Mouse (Mus musculus) CH12.LX (cell line): ENCODE results near the gene Slc9a9.

Experiments
- CTCF ChIP-seq, 2 experiments: IDR thresholded peaks in 1 of 2; conservative IDR thresholded peaks in 1 of 2; 2 replicates each; pipeline ENCODE4 v1.5.1; 2011 to 2012; ENCODE audit warnings: low read depth in 2 of 2, low read length in 2 of 2, improper control_type of control experiment in 1 of 2, inconsistent platforms in 1 of 2, mild to moderate bottlenecking in 1 of 2, moderate library complexity in 1 of 2
- E2F4 ChIP-seq: IDR thresholded peaks from 2 replicates; pipeline ENCODE4 v1.6.1; 2011; ENCODE audit warnings: low read depth, low read length, improper control_type of control experiment; ENCODE audit not compliant: insufficient replicate concordance
- JUND ChIP-seq: conservative IDR thresholded peaks from 2 replicates; pipeline ENCODE4 v1.6.1; 2011; ENCODE audit warnings: low read depth, low read length, improper control_type of control experiment
- POLR2AphosphoS2 ChIP-seq: IDR thresholded peaks from 2 replicates; pipeline ENCODE4 v1.6.1; 2011; ENCODE audit warnings: low read depth, low read length, improper control_type of control experiment
- USF2 ChIP-seq: conservative IDR thresholded peaks from 2 replicates; pipeline ENCODE4 v1.6.1; 2011; ENCODE audit warnings: low read depth, low read length, improper control_type of control experiment
- ZC3H11A ChIP-seq: IDR thresholded peaks from 2 replicates; pipeline ENCODE4 v1.6.1; 2012; ENCODE audit warnings: low read depth, mild to moderate bottlenecking, inconsistent platforms, low read length, improper control_type of control experiment
- ZKSCAN1 ChIP-seq: IDR thresholded peaks from 2 replicates; pipeline ENCODE4 v1.6.1; 2012; ENCODE audit warnings: low read depth, inconsistent platforms, low read length, improper control_type of control experiment, borderline replicate concordance
- ZMIZ1 ChIP-seq: IDR thresholded peaks from 2 replicates; pipeline ENCODE4 v1.6.1; 2012; ENCODE audit warnings: low read depth, mild to moderate bottlenecking, inconsistent platforms, low read length, improper control_type of control experiment
- ZNF384 ChIP-seq: IDR thresholded peaks from 2 replicates; pipeline ENCODE4 v1.6.1; 2012; ENCODE audit warnings: low read depth, low read length, improper control_type of control experiment, inconsistent platforms

DNA sequence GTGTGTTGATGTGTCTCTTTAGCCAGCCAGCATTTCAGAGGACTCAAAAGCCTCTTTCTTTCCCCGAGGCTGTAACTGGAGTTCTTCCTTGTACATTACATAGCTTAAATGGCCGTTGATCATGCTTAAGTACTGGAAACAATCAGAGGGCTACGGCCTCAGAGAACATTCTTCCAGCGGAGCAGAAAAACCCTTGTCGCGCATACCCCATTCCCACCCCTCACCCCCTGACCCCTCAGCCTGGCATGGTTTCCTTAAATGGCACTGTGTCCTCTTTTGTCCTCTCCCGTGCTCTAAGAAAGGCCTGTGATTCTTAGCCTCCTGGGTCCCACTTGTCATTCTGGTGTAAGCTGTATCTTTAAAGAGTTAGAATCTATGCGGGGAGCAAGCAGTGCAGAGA, 404.0 kb downstream of the Slc9a9 start:
- TF ChIP-seq ZC3H11A: no peak
- no peak for TF ChIP-seq USF2
- TF ChIP-seq ZMIZ1: no peak
- TF ChIP-seq CTCF (conservative IDR thresholded peaks at IDR 0.05 in 1 of 2, IDR thresholded peaks at IDR 0.05 in 1 of 2; ENCODE audit: low read depth in 2 of 2, low read length in 2 of 2): no peak
- no peak for TF ChIP-seq ZNF384
- no peak for TF ChIP-seq JUND
- TF ChIP-seq ZKSCAN1: no peak
- TF ChIP-seq E2F4: no peak
- no peak for TF ChIP-seq POLR2AphosphoS2
